10 mouse cellular contexts compared by ENCODE assay signal in the genomic region with DNA sequence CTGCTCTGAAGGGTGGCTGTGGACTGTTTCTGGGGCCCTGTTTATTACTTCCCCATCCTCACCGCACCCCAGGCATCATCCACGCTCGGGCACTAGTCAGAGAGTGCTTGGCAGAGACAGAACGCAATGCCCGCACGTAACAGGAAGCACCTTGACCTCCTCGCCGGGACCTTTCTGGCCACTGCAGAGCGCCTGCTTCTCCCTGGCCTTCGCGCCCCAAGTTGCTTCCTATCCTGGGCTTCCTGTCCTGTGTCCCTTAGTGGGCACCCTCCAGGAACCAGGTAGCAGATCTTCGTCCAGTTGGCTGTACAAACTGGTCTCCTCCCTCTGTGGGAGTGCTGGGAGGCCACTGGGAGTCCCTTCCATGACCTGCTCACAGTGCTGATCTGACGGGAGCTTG. TPM values are rescaled to one million over a fixed set of nuclear protein-coding genes. Genes with fewer than 3 reads are reported as not detected.
DNase-seq lines count a peak whose midpoint lies in the region; ATAC-seq and TF ChIP-seq lines count a peak whose summit lies in the region.
"Had no signal": no experiment of that assay in that cellular context is flagged by ENCODE, and none has a peak within 500 bp of the region (broad histone marks: within the 10 kb centered on the region; RNA-seq: fewer than 3 reads in every experiment).

No protein-coding gene starts in this region.

- WGBS in intestine, embryonic 15.5 days = 81% methylated on average over 13 of the region's 13 CpGs
- 75% methylated on average over 13 of the region's 13 CpGs for WGBS in small intestine, adult 2 months

- H3K36me3 ChIP-seq in intestine, embryonic 15.5 days = no peaks in the 10 kb centered on the region
- peaks cover 10% of the 10 kb centered on the region for H3K36me3 ChIP-seq in small intestine, adult 2 months (ENCODE audit: control insufficient read depth, insufficient read depth, low read length)

- no peak for TF ChIP-seq POLR2A in small intestine, adult 2 months (IDR thresholded peaks at IDR 0.05; ENCODE audit: low read depth, low read length)

- H3K27ac ChIP-seq in intestine, embryonic 15.5 days = no peak overlapping the region
- H3K27ac ChIP-seq in small intestine, adult 2 months (ENCODE audit: insufficient read depth, low read depth, low read length) = no peak overlapping the region

- peak; percentile 43 for DNase-seq in cerebellum, postnatal 25 days
- DNase-seq in cerebellum, postnatal 4 days (ENCODE audit: low spot score in 2 of 2) = no peak
- peak; percentile 34 to 50 for DNase-seq in lung, postnatal 4 days
- no peak for DNase-seq in lung, postnatal 36 days
- no peak for DNase-seq in layer of hippocampus, postnatal 25 days (ENCODE audit: extremely low spot score in 1 of 2, low spot score in 1 of 2)
- no peak for DNase-seq in ovary, postnatal 36 days (ENCODE audit: low spot score)

- H3K9ac ChIP-seq in intestine, embryonic 15.5 days = no peak overlapping the region

- peaks cover 41% of the 10 kb centered on the region for H3K4me1 ChIP-seq in intestine, embryonic 15.5 days (replicated peaks)
- H3K4me1 ChIP-seq in small intestine, adult 2 months (ENCODE audit: control insufficient read depth, insufficient read depth, insufficient read length, low read length) = peaks cover 33% of the 10 kb centered on the region

- no peak for ATAC-seq in intestine, embryonic 15.5 days

- H3K27me3 ChIP-seq in intestine, embryonic 15.5 days (replicated peaks) = peaks cover 10% of the 10 kb centered on the region
- no peaks in the 10 kb centered on the region for H3K27me3 ChIP-seq in small intestine, adult 2 months (ENCODE audit: control insufficient read depth, insufficient read depth, low read length)

- H3K4me2 ChIP-seq in intestine, embryonic 15.5 days (replicated peaks) = peak overlapping the region; percentile 95

- 0 out of 2 replicates have a peak overlapping the region, but pooled peaks have one; percentile 66 for H3K4me3 ChIP-seq in intestine, embryonic 15.5 days (replicated peaks)
- H3K4me3 ChIP-seq in small intestine, adult 2 months (ENCODE audit: low read depth, low read length) = peak overlapping the region; percentile 24

- TF ChIP-seq CTCF in small intestine, adult 2 months (IDR thresholded peaks at IDR 0.05; ENCODE audit: extremely low read depth, insufficient read length, insufficient replicate concordance, low read depth, low read length) = no peak

- H3K9me3 ChIP-seq in intestine, embryonic 15.5 days = no peaks in the 10 kb centered on the region

RNA-seq across cellular contexts. Expression of gene Pitpnm1, which starts 1.4 kb away (rescaled TPM):
- polyA plus RNA-seq in intestine, embryonic 15.5 days (2015; fragmentation: Nextera tagmentation; extraction: Ambion mirVana) = 13.8 and 20.9 TPM in 2 replicates
- polyA plus RNA-seq in small intestine, adult 2 months (2012; rRNA removed) = 108 and 197 TPM in 2 replicates
- total RNA-seq in layer of hippocampus, postnatal 25 days (2021) = 100 to 1,000 TPM; 176 to 181 TPM

RNA-seq across cellular contexts. Expression of gene Cdk2ap2, which starts 1.4 kb away (rescaled TPM):
- 127 and 147 TPM in 2 replicates for polyA plus RNA-seq in intestine, embryonic 15.5 days (2015; fragmentation: Nextera tagmentation; extraction: Ambion mirVana)
- polyA plus RNA-seq in small intestine, adult 2 months (2012; rRNA removed) = 186 and 366 TPM in 2 replicates
- total RNA-seq in layer of hippocampus, postnatal 25 days (2021) = 10 to 100 TPM; 28.9 to 37.6 TPM

RNA-seq across cellular contexts. Expression of gene Cabp2, which starts 17.0 kb away (rescaled TPM):
- 1.7 and 2.8 TPM in 2 replicates for polyA plus RNA-seq in intestine, embryonic 15.5 days (2015; fragmentation: Nextera tagmentation; extraction: Ambion mirVana)
- 24.8 TPM in 1 of 2 replicates, not detected in the other for polyA plus RNA-seq in small intestine, adult 2 months (2012; rRNA removed)
- total RNA-seq in layer of hippocampus, postnatal 25 days (2021) = not detected
- total RNA-seq: gastrocnemius, adult 8-10 months; megakaryocyte-erythroid progenitor cell, adult 5-6 weeks had no signal

RNA-seq across cellular contexts. Expression of gene Aip, which starts 27.2 kb away (rescaled TPM):
- 75.0 and 80.7 TPM in 2 replicates for polyA plus RNA-seq in intestine, embryonic 15.5 days (2015; fragmentation: Nextera tagmentation; extraction: Ambion mirVana)
- 41.3 and 59.8 TPM in 2 replicates for polyA plus RNA-seq in small intestine, adult 2 months (2012; rRNA removed)
- 100 to 1,000 TPM; 102 to 127 TPM for total RNA-seq in layer of hippocampus, postnatal 25 days (2021)

RNA-seq across cellular contexts. Expression of gene Gstp3, which starts 39.1 kb away (rescaled TPM):
- 6.9 and 9.2 TPM in 2 replicates for polyA plus RNA-seq in intestine, embryonic 15.5 days (2015; fragmentation: Nextera tagmentation; extraction: Ambion mirVana)
- polyA plus RNA-seq in small intestine, adult 2 months (2012; rRNA removed) = 11.8 and 15.0 TPM in 2 replicates
- not detected for total RNA-seq in layer of hippocampus, postnatal 25 days (2021)
- total RNA-seq: gastrocnemius, adult 8-10 months had no signal

Comparison
In these comparisons a context has a peak if more than half of its experiments do, and no peak if none do; other contexts are left out.
1. DNase-seq: peak in cerebellum, postnatal 25 days (2 of 2) and lung, postnatal 4 days (2 of 2); none in cerebellum, postnatal 4 days (0 of 2), lung, postnatal 36 days (single experiment), layer of hippocampus, postnatal 25 days (0 of 2) and ovary, postnatal 36 days (single experiment).